Mouse (Mus musculus): ENCODE measurements around the gene Stum.

Stum gene

GRCm38 (mm10) chr1:180499766-180500165 lies 16.5 kb upstream of the Stum start:
- DNase-seq (ENCODE audit: low read depth, low spot score) = no peak

GRCm38 (mm10) chr1:180492777-180493176 lies 9.5 kb upstream of the Stum start:
- no peak for DNase-seq (ENCODE audit: low read depth, low spot score)

- no peak for DNase-seq (ENCODE audit: low read depth, low spot score)
Measured at GRCm38 (mm10) chr1:180485346-180485745, 2.0 kb upstream of the Stum start.

- DNase-seq (ENCODE audit: low read depth, low spot score) = no peak
Measured at GRCm38 (mm10) chr1:180482840-180483398, 385 bp downstream of the Stum start.

- DNase-seq (ENCODE audit: low read depth, low spot score) = no peak
Measured at GRCm38 (mm10) chr1:180481956-180482355, 1.3 kb downstream of the Stum start.

- no peak for DNase-seq (ENCODE audit: low read depth, low spot score)
Measured at GRCm38 (mm10) chr1:180481331-180481730, 2.0 kb downstream of the Stum start.

GRCm38 (mm10) chr1:180480325-180480724 lies 3.0 kb downstream of the Stum start:
- no peak for DNase-seq (ENCODE audit: low read depth, low spot score)

- DNase-seq (ENCODE audit: low read depth, low spot score) = no peak
Measured at GRCm38 (mm10) chr1:180473566-180473965, 9.7 kb downstream of the Stum start.

- no peak for DNase-seq (ENCODE audit: low read depth, low spot score)
Measured at GRCm38 (mm10) chr1:180468004-180468403, 15.3 kb downstream of the Stum start.

- no peak for DNase-seq (ENCODE audit: low read depth, low spot score)
Measured at GRCm38 (mm10) chr1:180465620-180466019, 17.7 kb downstream of the Stum start.

- no peak for DNase-seq (ENCODE audit: low read depth, low spot score)
Measured at GRCm38 (mm10) chr1:180464357-180464756, 18.9 kb downstream of the Stum start.

GRCm38 (mm10) chr1:180462983-180463475 lies 20.3 kb downstream of the Stum start:
- DNase-seq (ENCODE audit: low read depth, low spot score) = no peak

GRCm38 (mm10) chr1:180462396-180462795 lies 20.9 kb downstream of the Stum start:
- no peak for DNase-seq (ENCODE audit: low read depth, low spot score)

- no peak for DNase-seq (ENCODE audit: low read depth, low spot score)
Measured at GRCm38 (mm10) chr1:180460721-180461120, 22.6 kb downstream of the Stum start.

- DNase-seq (ENCODE audit: low read depth, low spot score) = no peak
Measured at GRCm38 (mm10) chr1:180458680-180459079, 24.6 kb downstream of the Stum start.

GRCm38 (mm10) chr1:180458274-180458673 lies 25.0 kb downstream of the Stum start:
- DNase-seq (ENCODE audit: low read depth, low spot score) = no peak

GRCm38 (mm10) chr1:180449641-180450040 lies 33.7 kb downstream of the Stum start:
- DNase-seq (ENCODE audit: low read depth, low spot score) = no peak

- no peak for DNase-seq (ENCODE audit: low read depth, low spot score)
Measured at GRCm38 (mm10) chr1:180444411-180444810, 38.9 kb downstream of the Stum start.

- no peak for DNase-seq (ENCODE audit: low read depth, low spot score)
Measured at GRCm38 (mm10) chr1:180439496-180439895, 43.8 kb downstream of the Stum start.

- DNase-seq (ENCODE audit: low read depth, low spot score) = no peak
Measured at GRCm38 (mm10) chr1:180434925-180435324, 48.4 kb downstream of the Stum start.

- peak; percentile 73 for DNase-seq (ENCODE audit: low read depth, low spot score)
Measured at GRCm38 (mm10) chr1:180433796-180434566, 49.3 kb downstream of the Stum start.

GRCm38 (mm10) chr1:180433098-180433538 lies 50.2 kb downstream of the Stum start:
- peak; percentile 36 for DNase-seq (ENCODE audit: low read depth, low spot score)

GRCm38 (mm10) chr1:180431833-180432232 lies 51.5 kb downstream of the Stum start:
- no peak for DNase-seq (ENCODE audit: low read depth, low spot score)

All from embryo, embryonic 11.5 days (tissue).